Mouse (Mus musculus) kidney, adult 2 months (tissue): Measurements from ENCODE around the gene Grik1.

Experiments used
- CTCF ChIP-seq: fragments of 200-500 bp; conservative IDR thresholded peaks from 2 replicates; pipeline ENCODE4 v1.5.1; 2011; ENCODE audit warnings: low read depth, mild to moderate bottlenecking, control low read depth, low read length, moderate library complexity, mixed read lengths; ENCODE audit not compliant: insufficient read depth, insufficient read length
- POLR2A ChIP-seq: fragments of 200-500 bp; IDR thresholded peaks from one replicate; pipeline ENCODE4 v1.6.1; 2011; ENCODE audit warnings: low read depth, low read length, control low read depth

- no peak for TF ChIP-seq CTCF
- no peak for TF ChIP-seq POLR2A
Observed at GRCm38 (mm10) chr16:88125098-88125497, 165.0 kb downstream of the Grik1 start.
